Mouse (Mus musculus): Measurements from ENCODE around the gene Evi5. TPM values are rescaled to one million over a fixed set of nuclear protein-coding genes. Genes with fewer than 3 reads are reported as not detected.

The Evi5 gene
- polyA plus RNA-seq, 1 experiment from 2014 or later = 67.3 TPM

DNA sequence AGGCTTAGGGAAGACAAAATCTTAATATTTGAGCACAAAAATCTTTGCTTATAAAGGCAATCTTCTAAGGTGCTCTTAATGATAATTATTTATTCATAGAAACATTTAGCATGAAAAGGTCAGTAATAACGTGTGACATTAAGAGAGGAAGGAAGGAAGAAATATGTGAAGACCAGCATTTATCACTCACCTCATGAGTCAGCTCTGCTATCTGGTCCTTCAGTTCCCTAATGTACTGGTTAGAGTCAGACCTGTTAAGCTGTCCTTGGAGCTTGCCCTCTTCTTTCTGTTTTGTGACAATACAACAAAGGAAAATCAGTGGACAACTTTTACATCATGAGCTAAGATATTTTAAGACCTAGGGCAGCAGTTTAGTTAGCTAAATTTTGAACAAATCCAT, 110.4 kb downstream of the Evi5 start:
- Histone ChIP-seq H3K4me1 (no peaks in the 10 kb centered on the region), H3K36me3 (peaks cover 5% of the 10 kb centered on the region; the same call in 1 of the 2 replicates), H3K9ac (no peak overlapping the region), H3K4me3 (no peak overlapping the region), H3K9me3 (no peaks in the 10 kb centered on the region), H3K27ac (no peak overlapping the region), H3K27me3 (no peaks in the 10 kb centered on the region), H3K4me2 (no peak overlapping the region)
- ATAC-seq (ENCODE audit: borderline replicate concordance, extremely low read depth, low FRiP score, low TSS enrichment) = no peak
- 54% methylated on average over 1 of the region's 1 CpGs for WGBS

DNA sequence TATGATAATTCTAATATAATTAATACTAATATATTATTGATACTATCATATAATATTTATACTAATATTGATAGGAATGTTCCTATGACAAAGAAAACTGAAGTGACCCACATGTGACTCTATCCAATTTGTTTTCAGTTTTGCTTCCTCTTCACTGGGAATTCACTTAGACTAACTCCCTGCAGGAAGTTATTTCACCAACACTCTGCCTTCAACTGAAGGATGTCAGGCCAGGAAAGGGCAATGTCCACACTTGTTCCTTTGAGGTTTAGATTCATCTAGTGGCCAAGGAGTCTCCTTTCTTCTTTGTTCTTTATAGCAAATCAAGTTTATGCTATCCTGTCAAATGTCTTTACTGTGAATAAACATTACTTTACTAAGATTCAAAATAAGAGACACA, 111.2 kb downstream of the Evi5 start:
- Histone ChIP-seq H3K9ac (no peak overlapping the region), H3K9me3 (no peaks in the 10 kb centered on the region), H3K4me3 (no peak overlapping the region), H3K36me3 (peaks cover 8% of the 10 kb centered on the region; the same call in 1 of the 2 replicates), H3K4me2 (no peak overlapping the region), H3K4me1 (no peaks in the 10 kb centered on the region), H3K27ac (no peak overlapping the region), H3K27me3 (no peaks in the 10 kb centered on the region)
- ATAC-seq (ENCODE audit: borderline replicate concordance, extremely low read depth, low FRiP score, low TSS enrichment) = no peak

DNA sequence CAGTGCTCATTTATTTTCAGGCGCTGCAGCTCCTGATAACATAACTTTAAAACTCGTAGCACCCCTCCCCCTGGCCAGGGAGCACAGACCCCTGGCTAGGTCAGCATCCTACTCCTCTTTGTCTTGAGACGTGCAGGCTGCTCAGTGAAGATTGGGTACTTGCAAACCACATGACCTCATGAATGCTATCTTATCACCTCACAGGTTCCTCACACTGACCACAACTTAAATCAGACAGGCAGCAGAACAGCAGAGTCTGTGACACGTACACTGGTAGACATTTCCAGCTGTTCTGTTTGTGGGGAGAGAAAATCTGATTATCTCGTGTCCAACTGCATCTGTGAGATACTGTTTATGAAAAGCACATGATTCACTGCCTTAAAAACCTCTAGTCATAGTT, 115.8 kb downstream of the Evi5 start:
- 43% methylated on average over 5 of the region's 5 CpGs for WGBS
- no peak overlapping the region for H3K27ac ChIP-seq
- ATAC-seq (ENCODE audit: borderline replicate concordance, extremely low read depth, low FRiP score, low TSS enrichment) = no peak
- H3K4me3 ChIP-seq = no peak overlapping the region
- H3K4me2 ChIP-seq = no peak overlapping the region
- 0 out of 2 replicates have a peak, but pooled peaks cover 2% of the 10 kb centered on the region for H3K36me3 ChIP-seq
- H3K9me3 ChIP-seq = no peaks in the 10 kb centered on the region
- H3K4me1 ChIP-seq = peaks cover 9% of the 10 kb centered on the region; the same call in 1 of the 2 replicates
- no peaks in the 10 kb centered on the region for H3K27me3 ChIP-seq
- H3K9ac ChIP-seq = no peak overlapping the region

DNA sequence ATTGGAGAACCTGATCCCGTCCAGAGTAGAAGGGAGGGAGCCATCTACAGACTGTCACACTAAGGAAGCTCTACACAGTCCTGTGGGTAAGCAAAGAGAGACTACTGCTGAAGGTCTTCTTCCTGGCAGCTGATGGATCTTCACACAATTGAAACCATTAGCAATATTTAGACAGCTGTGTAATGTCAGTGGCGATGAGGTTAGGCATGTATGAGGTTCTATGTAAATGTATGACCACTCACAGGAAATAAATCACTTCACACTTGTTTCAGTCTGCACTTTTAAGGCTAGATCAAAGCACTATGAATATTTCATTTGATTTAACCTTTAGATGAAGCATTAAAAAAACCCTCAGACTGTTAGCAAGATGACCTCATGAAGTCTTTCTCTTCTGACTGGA, 118.8 kb downstream of the Evi5 start:
- H3K27me3 ChIP-seq = no peaks in the 10 kb centered on the region
- ATAC-seq (ENCODE audit: borderline replicate concordance, extremely low read depth, low FRiP score, low TSS enrichment) = peak; percentile 87
- 30% methylated on average over 2 of the region's 2 CpGs for WGBS
- H3K27ac ChIP-seq = no peak overlapping the region
- H3K9me3 ChIP-seq = no peaks in the 10 kb centered on the region
- no peak overlapping the region for H3K4me3 ChIP-seq
- peaks cover 9% of the 10 kb centered on the region; the same call in 1 of the 2 replicates for H3K4me1 ChIP-seq
- no peak overlapping the region for H3K9ac ChIP-seq
- H3K4me2 ChIP-seq = no peak overlapping the region
- H3K36me3 ChIP-seq = 0 out of 2 replicates have a peak, but pooled peaks cover 2% of the 10 kb centered on the region

DNA sequence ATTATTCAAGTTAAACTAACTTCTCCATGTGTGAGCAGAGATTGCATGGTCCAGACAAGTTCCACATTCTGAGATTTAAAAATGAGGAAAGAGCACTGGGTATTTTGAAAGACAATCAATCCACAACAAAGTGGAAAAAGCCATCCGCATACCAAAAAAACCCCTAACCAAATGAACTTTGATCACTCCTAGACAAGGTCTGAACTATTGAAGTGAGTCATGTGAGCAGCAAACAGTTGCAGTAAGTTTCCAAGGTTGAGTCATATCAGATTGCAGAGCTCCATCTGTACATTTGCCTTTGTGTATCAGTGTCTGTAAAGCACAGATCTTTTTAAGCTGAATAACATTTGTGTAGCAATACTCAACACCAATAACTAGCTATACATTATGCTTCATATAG, 120.2 kb downstream of the Evi5 start:
- H3K36me3 ChIP-seq = 0 out of 2 replicates have a peak, but pooled peaks cover 2% of the 10 kb centered on the region
- no peak overlapping the region for H3K4me3 ChIP-seq
- no peaks in the 10 kb centered on the region for H3K27me3 ChIP-seq
- WGBS = 80% methylated on average over 1 of the region's 1 CpGs
- H3K4me1 ChIP-seq = peaks cover 15% of the 10 kb centered on the region
- no peak for ATAC-seq (ENCODE audit: borderline replicate concordance, extremely low read depth, low FRiP score, low TSS enrichment)
- no peak overlapping the region for H3K27ac ChIP-seq
- no peak overlapping the region for H3K9ac ChIP-seq
- H3K4me2 ChIP-seq = no peak overlapping the region
- H3K9me3 ChIP-seq = no peaks in the 10 kb centered on the region

DNA sequence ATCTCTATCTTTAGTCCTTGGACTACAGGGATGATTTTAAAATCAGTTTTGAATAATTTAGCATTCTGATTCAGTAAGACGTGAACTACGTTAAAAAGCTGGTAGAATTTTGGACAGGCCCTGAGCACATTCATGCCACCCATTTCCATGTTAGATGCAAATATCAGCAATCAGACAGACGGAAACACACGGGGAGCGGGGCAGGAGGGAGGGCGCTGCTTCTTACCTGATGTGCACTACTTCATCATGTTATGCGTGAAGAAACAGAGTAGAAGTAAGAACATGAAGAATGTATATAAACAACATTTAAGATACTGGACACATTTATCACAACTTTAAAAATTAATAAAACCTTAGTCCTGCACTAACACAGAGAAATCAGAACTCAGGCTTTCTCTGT, 121.3 kb downstream of the Evi5 start:
- no peaks in the 10 kb centered on the region for H3K27me3 ChIP-seq
- ATAC-seq (ENCODE audit: borderline replicate concordance, extremely low read depth, low FRiP score, low TSS enrichment) = no peak
- WGBS = 94% methylated on average over 7 of the region's 7 CpGs
- H3K9me3 ChIP-seq = no peaks in the 10 kb centered on the region
- no peak overlapping the region for H3K27ac ChIP-seq
- no peak overlapping the region for H3K4me3 ChIP-seq
- no peak overlapping the region for H3K9ac ChIP-seq
- no peaks in the 10 kb centered on the region for H3K36me3 ChIP-seq
- no peak overlapping the region for H3K4me2 ChIP-seq
- peaks cover 24% of the 10 kb centered on the region for H3K4me1 ChIP-seq

DNA sequence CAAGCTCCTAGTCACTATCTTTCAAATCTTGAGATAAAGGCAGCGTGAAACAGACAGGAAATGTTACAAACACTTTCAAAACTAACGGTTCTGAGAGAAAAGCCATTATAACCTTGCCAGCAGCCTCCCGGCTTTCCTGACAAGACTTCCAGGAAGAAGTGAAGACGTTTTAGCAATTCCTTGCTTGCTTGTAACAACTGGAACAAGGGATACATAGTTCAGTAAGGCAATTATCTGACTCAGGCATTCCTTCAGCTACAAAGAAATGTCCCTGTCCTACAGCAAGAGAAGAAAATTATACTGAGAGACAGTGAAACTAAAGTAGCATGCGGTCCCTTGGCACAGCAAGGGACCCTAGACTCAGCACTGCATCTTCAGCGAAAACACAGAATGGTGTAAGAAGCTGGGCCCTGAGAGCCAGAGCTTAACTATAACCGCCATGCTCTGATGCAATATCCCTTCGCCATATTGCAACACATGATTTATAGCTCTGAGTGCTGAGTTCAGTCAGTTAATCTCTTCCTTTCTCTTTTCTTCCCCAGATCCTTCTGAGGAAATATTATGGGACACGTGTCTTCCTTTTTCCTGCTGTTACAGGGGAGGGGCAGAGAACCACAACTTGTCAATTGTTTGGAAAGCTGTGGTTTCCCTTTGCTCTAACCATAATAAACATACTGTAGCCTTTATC, 125.5 kb downstream of the Evi5 start:
- Histone ChIP-seq H3K9me3 (no peaks in the 10 kb centered on the region), H3K4me1 (peaks cover 15% of the 10 kb centered on the region), H3K9ac (no peak overlapping the region), H3K27me3 (no peaks in the 10 kb centered on the region), H3K36me3 (no peaks in the 10 kb centered on the region), H3K27ac (peak overlapping the region; percentile 70), H3K4me3 (no peak overlapping the region), H3K4me2 (peak overlapping the region; percentile 18; the same call in 1 of the 2 replicates)
- WGBS = 31% methylated on average over 9 of the region's 9 CpGs
- ATAC-seq (ENCODE audit: borderline replicate concordance, extremely low read depth, low FRiP score, low TSS enrichment) = peak; percentile 81; the same call in 1 of the 2 replicates

DNA sequence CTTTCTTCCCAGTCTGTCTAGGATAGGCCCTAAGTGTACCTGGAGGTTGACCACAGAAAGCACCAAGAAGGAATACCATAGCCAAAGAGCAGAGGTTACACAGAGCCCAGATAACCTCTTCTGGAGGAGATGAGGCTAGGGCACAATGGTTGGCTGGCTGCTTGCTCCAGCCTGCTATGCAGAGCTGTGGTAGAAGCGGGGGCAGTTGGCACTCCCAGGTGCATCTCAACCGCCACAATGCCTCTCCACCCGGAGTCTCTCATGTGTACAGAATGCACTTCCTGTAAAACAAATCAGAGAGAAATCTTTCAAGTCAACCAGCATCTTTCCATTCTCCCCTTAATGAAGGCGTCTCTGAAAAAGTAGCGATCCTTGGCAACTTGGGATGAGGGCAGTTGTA, 135.9 kb downstream of the Evi5 start:
- no peak for ATAC-seq (ENCODE audit: borderline replicate concordance, extremely low read depth, low FRiP score, low TSS enrichment)
- no peaks in the 10 kb centered on the region for H3K36me3 ChIP-seq
- no peaks in the 10 kb centered on the region for H3K4me1 ChIP-seq

DNA sequence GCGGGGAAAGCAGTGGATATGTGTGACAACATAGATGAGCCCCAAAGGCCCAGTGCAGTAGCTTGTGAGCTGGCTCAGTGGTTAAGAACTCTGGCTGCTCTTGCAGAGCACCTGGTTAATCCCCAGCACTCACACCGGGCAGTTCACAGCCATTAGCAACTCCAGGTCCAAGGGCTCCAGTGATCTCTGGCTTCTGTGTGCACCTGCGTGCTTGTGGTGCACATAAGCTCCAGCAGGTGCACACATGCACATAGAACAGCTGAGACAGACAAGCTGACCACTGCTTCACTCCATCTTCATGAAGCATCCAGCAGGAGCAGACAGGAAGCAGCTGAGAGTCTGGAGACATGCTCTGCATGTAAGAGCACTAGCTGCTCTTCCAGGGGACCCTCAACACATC, 136.6 kb downstream of the Evi5 start:
- no peaks in the 10 kb centered on the region for H3K4me1 ChIP-seq
- H3K4me3 ChIP-seq = no peak overlapping the region
- no peak overlapping the region for H3K4me2 ChIP-seq
- no peak overlapping the region for H3K27ac ChIP-seq
- ATAC-seq (ENCODE audit: borderline replicate concordance, extremely low read depth, low FRiP score, low TSS enrichment) = no peak
- no peaks in the 10 kb centered on the region for H3K27me3 ChIP-seq
- 69% methylated on average over 3 of the region's 3 CpGs for WGBS
- no peaks in the 10 kb centered on the region for H3K36me3 ChIP-seq
- H3K9me3 ChIP-seq = no peaks in the 10 kb centered on the region
- no peak overlapping the region for H3K9ac ChIP-seq

More for the DNA sequence above, 135.9 kb downstream of the Evi5 start:
- Histone ChIP-seq H3K4me3 (no peak overlapping the region), H3K27ac (no peak overlapping the region), H3K9me3 (no peaks in the 10 kb centered on the region), H3K4me2 (no peak overlapping the region), H3K27me3 (no peaks in the 10 kb centered on the region), H3K9ac (no peak overlapping the region)
- 91% methylated on average over 5 of the region's 5 CpGs for WGBS

DNA sequence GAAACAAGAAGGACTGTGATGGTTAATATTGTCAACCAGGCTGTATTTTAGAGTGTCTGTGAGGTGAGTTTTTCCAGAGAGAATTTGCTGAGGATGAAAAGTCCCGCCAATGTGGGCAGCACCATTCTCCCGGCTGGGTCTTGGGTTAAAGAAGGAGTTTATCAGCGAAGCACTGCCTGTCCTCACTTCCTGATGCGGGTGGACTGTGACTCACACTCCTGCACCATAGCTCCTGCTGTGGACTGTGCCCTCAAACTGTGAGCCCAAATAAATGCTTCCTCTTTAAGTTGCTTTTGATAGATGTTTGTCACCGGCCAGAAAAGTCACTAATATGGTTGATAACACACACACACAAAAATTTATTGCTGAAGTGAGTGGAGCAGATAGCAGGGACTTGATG, 138.7 kb downstream of the Evi5 start:
- ATAC-seq (ENCODE audit: borderline replicate concordance, extremely low read depth, low FRiP score, low TSS enrichment) = no peak
- no peak overlapping the region for H3K4me3 ChIP-seq
- 70% methylated on average over 5 of the region's 5 CpGs for WGBS
- peaks cover 13% of the 10 kb centered on the region; the same call in 1 of the 2 replicates for H3K27me3 ChIP-seq
- H3K9me3 ChIP-seq = no peaks in the 10 kb centered on the region
- no peak overlapping the region for H3K9ac ChIP-seq
- no peaks in the 10 kb centered on the region for H3K4me1 ChIP-seq
- no peaks in the 10 kb centered on the region for H3K36me3 ChIP-seq
- H3K27ac ChIP-seq = no peak overlapping the region
- no peak overlapping the region for H3K4me2 ChIP-seq

DNA sequence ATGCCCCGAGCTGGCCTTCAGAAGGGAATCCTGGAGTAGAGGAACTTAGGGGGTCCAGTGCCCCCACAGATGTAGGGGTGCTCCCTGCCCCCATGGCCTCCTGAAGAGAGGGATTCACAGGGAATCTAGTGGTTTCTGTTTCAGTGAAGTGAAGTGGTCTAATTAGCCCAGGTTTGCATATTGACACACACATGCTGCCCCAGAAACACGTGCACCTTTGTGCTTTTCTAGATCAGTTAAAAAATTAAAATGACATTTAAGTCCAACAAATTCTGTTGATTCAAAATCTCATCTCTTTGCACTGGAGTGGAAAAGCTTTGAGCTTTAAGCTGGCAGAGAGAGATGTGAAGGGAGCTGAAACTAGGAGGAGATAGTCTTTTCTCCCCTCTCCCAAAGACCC, 143.1 kb downstream of the Evi5 start:
- Histone ChIP-seq H3K9me3 (no peaks in the 10 kb centered on the region), H3K36me3 (no peaks in the 10 kb centered on the region), H3K27me3 (peaks cover 52% of the 10 kb centered on the region), H3K4me2 (no peak overlapping the region), H3K27ac (no peak overlapping the region), H3K4me3 (no peak overlapping the region), H3K4me1 (peaks cover 2% of the 10 kb centered on the region; the same call in 1 of the 2 replicates), H3K9ac (no peak overlapping the region)
- ATAC-seq (ENCODE audit: borderline replicate concordance, extremely low read depth, low FRiP score, low TSS enrichment) = no peak
- WGBS = 37% methylated on average over 2 of the region's 2 CpGs

DNA sequence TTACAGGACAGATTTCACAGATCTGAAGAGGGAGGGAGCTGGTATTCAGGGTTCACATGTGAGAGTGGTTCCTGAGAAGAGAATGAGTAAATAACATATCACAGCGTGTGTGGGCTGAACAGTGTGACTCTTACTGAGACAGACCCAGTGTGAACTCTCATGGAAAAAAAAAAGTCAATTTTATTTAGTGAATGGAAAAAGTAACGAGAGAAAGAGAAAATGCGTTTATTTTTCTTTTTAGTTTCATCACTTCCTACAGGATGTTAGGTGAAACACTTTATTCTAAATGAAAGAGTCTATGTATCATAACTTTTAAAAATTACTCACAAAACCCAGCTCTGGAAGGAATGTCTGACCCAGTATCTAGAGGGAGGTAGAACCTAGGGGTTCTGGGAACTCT, 143.5 kb downstream of the Evi5 start:
- 45% methylated on average over 3 of the region's 3 CpGs for WGBS
- Histone ChIP-seq H3K27me3 (peaks cover 57% of the 10 kb centered on the region), H3K36me3 (no peaks in the 10 kb centered on the region), H3K4me2 (no peak overlapping the region), H3K4me1 (peaks cover 7% of the 10 kb centered on the region), H3K9ac (no peak overlapping the region), H3K27ac (no peak overlapping the region), H3K4me3 (no peak overlapping the region), H3K9me3 (no peaks in the 10 kb centered on the region)
- ATAC-seq (ENCODE audit: borderline replicate concordance, extremely low read depth, low FRiP score, low TSS enrichment) = no peak

All from lung, embryonic 15.5 days (tissue).